Mouse (Mus musculus): ENCODE results near the gene Gm10974. TPM values are rescaled to one million over a fixed set of nuclear protein-coding genes. Genes with fewer than 3 reads are reported as not detected.

Gm10974 gene
- polyA plus RNA-seq, 1 experiment from 2014 or later: not detected

GRCm38 (mm10) chr7:66365411-66365810 lies 294 bp upstream of the Gm10974 start:
- H3K27ac ChIP-seq: no peak overlapping the region
- no peak for ATAC-seq (ENCODE audit: low FRiP score, low read depth)
- no peaks in the 10 kb centered on the region for H3K27me3 ChIP-seq (replicated peaks)
- no peak overlapping the region for H3K4me2 ChIP-seq (replicated peaks)
- no peaks in the 10 kb centered on the region for H3K4me1 ChIP-seq
- no peaks in the 10 kb centered on the region for H3K36me3 ChIP-seq
- H3K9ac ChIP-seq: no peak overlapping the region
- H3K4me3 ChIP-seq: no peak overlapping the region
- WGBS: 81% methylated on average over 2 of the region's 2 CpGs
- 0 out of 2 replicates have a peak, but pooled peaks cover 5% of the 10 kb centered on the region for H3K9me3 ChIP-seq

DNA sequence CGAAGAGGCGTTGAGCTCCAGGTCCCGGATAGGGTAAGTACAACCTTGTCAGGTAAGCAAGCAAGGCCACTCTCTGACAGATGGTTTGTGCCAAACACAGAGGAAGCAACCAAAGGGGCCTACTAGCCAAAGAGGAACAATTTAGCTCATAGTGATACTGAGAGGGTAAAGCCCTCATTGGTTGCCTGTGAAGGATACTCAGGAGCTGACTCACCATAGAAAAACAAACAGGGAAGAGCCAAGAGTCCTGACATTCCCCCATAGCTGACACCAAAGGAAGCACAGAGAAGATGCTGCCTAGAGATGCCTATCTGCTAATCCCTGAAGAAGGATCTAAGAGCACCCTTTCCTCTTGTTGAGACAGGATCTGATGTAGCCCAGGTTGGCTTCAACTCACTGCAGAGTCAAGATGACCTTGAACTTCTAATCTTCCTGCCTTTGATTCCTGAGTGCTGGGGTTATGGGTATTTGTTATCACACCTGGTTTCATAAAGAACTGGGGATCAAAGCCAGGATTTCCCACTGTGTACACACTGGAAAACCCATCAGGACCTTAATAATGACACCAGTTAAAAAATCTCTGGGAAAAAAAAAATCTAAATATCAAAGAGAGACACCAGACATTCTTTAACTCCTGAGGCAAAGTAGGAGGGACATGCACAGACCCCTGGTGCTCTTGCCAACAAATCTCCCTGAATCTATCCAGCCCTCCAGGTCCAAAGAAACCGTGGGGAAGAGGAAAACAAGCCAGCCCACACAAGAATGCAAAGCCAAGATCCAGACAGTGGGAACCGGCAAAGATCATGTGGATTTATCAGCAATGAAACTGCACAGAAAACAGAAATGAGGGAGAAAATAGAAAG lies 3.6 kb downstream of the Gm10974 start:
- Histone ChIP-seq H3K9ac (no peak overlapping the region), H3K4me2 (replicated peaks) (no peak overlapping the region), H3K36me3 (no peaks in the 10 kb centered on the region), H3K27ac (no peak overlapping the region), H3K4me3 (no peak overlapping the region), H3K27me3 (replicated peaks) (no peaks in the 10 kb centered on the region), H3K9me3 (no peaks in the 10 kb centered on the region), H3K4me1 (no peaks in the 10 kb centered on the region)
- WGBS: 78% methylated on average over 5 of the region's 5 CpGs
- ATAC-seq (ENCODE audit: low FRiP score, low read depth): no peak

GRCm38 (mm10) chr7:66369934-66370445 lies 4.3 kb downstream of the Gm10974 start:
- H3K36me3 ChIP-seq: no peaks in the 10 kb centered on the region
- H3K27ac ChIP-seq: no peak overlapping the region
- H3K27me3 ChIP-seq (replicated peaks): no peaks in the 10 kb centered on the region
- no peak overlapping the region for H3K4me2 ChIP-seq (replicated peaks)
- no peak for ATAC-seq (ENCODE audit: low FRiP score, low read depth)
- H3K9ac ChIP-seq: no peak overlapping the region
- 72% methylated on average over 5 of the region's 5 CpGs for WGBS
- no peaks in the 10 kb centered on the region for H3K9me3 ChIP-seq
- no peaks in the 10 kb centered on the region for H3K4me1 ChIP-seq
- H3K4me3 ChIP-seq: no peak overlapping the region

DNA sequence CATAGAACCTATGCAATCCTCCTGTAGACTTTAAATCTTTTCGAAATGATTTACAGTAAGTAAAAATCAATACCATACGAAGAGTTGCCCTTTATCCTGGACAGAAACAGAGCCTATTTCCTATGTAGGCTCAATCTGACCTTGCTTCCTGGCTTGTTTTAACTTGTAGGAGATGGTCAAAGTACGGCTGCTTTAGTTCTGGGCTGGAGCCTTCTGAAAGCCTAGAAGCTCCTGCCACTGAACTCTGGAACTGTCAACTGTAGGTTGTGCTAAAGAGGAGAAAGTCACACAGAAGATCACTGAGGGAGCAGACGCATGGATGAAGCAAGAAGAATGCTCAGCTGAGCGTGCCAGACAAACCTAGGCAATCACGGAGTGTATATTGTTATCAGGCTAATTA lies 5.3 kb downstream of the Gm10974 start:
- no peak for ATAC-seq (ENCODE audit: low FRiP score, low read depth)
- H3K4me1 ChIP-seq: no peaks in the 10 kb centered on the region
- WGBS: 89% methylated on average over 6 of the region's 6 CpGs
- no peaks in the 10 kb centered on the region for H3K27me3 ChIP-seq (replicated peaks)
- no peaks in the 10 kb centered on the region for H3K9me3 ChIP-seq
- no peak overlapping the region for H3K9ac ChIP-seq
- no peaks in the 10 kb centered on the region for H3K36me3 ChIP-seq
- no peak overlapping the region for H3K4me2 ChIP-seq (replicated peaks)
- H3K4me3 ChIP-seq: no peak overlapping the region
- no peak overlapping the region for H3K27ac ChIP-seq

DNA sequence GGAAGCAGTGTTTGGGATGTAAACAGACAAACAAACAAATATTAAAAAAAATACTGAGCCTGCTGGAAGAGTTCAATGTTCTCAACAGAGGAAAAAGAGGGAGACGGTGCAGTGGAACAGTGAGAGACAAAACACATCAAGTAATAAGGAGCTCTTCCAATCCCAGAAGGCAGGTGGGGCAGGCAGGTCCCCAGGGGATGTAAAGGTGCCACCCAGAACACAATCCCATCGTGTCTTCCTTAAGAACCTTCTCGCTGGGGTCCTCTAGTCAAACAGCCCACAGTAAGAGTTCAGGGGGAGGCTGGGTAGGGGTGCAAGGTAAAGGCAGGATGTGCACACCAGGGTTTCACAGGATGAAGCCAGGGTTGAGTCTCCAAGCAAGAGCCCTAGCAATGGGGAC lies 7.7 kb downstream of the Gm10974 start:
- Histone ChIP-seq H3K4me2 (replicated peaks) (no peak overlapping the region), H3K36me3 (no peaks in the 10 kb centered on the region), H3K9me3 (no peaks in the 10 kb centered on the region), H3K27ac (no peak overlapping the region), H3K4me1 (no peaks in the 10 kb centered on the region), H3K9ac (no peak overlapping the region), H3K4me3 (no peak overlapping the region), H3K27me3 (replicated peaks) (no peaks in the 10 kb centered on the region)
- 94% methylated on average over 3 of the region's 3 CpGs for WGBS
- ATAC-seq (ENCODE audit: low FRiP score, low read depth): no peak

DNA sequence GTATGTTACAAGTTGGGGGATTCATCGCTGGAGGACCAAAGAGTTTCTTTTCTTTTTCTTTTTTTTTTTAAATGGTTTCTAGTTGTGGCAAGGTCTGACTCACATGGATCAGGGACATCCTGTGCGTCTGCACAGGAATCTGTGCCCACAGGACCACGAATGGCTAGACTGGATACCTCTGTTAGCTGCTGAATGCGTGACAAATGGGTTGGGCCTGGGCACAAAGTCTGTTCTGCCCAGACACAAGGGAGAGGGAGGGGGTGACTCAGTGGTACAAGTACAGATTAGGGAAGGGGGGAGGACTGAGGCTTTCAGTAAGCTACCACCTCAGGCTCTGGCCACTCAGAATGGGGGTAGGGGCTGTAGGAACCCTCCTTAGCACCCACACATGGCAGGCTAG lies 10.0 kb downstream of the Gm10974 start:
- Histone ChIP-seq H3K4me1 (no peaks in the 10 kb centered on the region), H3K4me2 (replicated peaks) (no peak overlapping the region), H3K4me3 (no peak overlapping the region), H3K9ac (no peak overlapping the region), H3K27me3 (replicated peaks) (no peaks in the 10 kb centered on the region), H3K27ac (no peak overlapping the region), H3K9me3 (no peaks in the 10 kb centered on the region), H3K36me3 (no peaks in the 10 kb centered on the region)
- no peak for ATAC-seq (ENCODE audit: low FRiP score, low read depth)
- 81% methylated on average over 4 of the region's 4 CpGs for WGBS

DNA sequence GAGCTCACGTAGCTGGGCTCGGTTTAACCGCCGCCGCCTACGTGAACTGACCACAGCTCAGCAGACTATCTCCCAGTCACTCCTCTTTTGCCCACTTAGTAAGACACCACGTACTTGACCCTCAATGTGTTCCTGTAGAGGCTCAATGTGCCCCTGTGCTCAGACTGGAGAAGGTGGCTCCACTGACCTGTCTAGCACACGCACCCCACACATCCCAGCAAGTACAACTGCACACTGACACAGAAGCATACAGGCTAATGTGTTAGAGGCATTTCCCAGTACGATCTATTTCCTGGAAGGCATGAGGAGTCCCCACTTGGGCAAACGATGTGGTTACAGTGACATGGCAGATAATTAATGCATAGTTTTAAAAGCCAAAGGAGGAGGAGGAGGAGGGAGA lies 10.9 kb downstream of the Gm10974 start:
- Histone ChIP-seq H3K4me2 (replicated peaks) (no peak overlapping the region), H3K4me1 (no peaks in the 10 kb centered on the region), H3K4me3 (no peak overlapping the region), H3K9ac (no peak overlapping the region), H3K27me3 (replicated peaks) (no peaks in the 10 kb centered on the region), H3K27ac (no peak overlapping the region), H3K36me3 (no peaks in the 10 kb centered on the region), H3K9me3 (no peaks in the 10 kb centered on the region)
- ATAC-seq (ENCODE audit: low FRiP score, low read depth): no peak
- 85% methylated on average over 10 of the region's 10 CpGs for WGBS

GRCm38 (mm10) chr7:66384213-66384612 lies 18.5 kb downstream of the Gm10974 start:
- 79% methylated on average over 5 of the region's 5 CpGs for WGBS
- Histone ChIP-seq H3K9ac (no peak overlapping the region), H3K4me2 (replicated peaks) (no peak overlapping the region), H3K27ac (no peak overlapping the region), H3K27me3 (replicated peaks) (0 out of 2 replicates have a peak, but pooled peaks cover 2% of the 10 kb centered on the region), H3K4me1 (peaks cover 6% of the 10 kb centered on the region; the same call in 1 of the 2 replicates), H3K4me3 (no peak overlapping the region), H3K36me3 (no peaks in the 10 kb centered on the region), H3K9me3 (no peaks in the 10 kb centered on the region)
- ATAC-seq (ENCODE audit: low FRiP score, low read depth): no peak

- Histone ChIP-seq H3K9me3 (no peaks in the 10 kb centered on the region), H3K27me3 (replicated peaks) (0 out of 2 replicates have a peak, but pooled peaks cover 2% of the 10 kb centered on the region), H3K9ac (no peak overlapping the region), H3K4me2 (replicated peaks) (no peak overlapping the region), H3K4me3 (no peak overlapping the region), H3K36me3 (no peaks in the 10 kb centered on the region), H3K27ac (no peak overlapping the region), H3K4me1 (peaks cover 6% of the 10 kb centered on the region; the same call in 1 of the 2 replicates)
- no peak for ATAC-seq (ENCODE audit: low FRiP score, low read depth)
- WGBS: 91% methylated on average over 8 of the region's 8 CpGs
These were observed 19.2 kb downstream of the Gm10974 start for GRCm38 (mm10) chr7:66384891-66385290.

DNA sequence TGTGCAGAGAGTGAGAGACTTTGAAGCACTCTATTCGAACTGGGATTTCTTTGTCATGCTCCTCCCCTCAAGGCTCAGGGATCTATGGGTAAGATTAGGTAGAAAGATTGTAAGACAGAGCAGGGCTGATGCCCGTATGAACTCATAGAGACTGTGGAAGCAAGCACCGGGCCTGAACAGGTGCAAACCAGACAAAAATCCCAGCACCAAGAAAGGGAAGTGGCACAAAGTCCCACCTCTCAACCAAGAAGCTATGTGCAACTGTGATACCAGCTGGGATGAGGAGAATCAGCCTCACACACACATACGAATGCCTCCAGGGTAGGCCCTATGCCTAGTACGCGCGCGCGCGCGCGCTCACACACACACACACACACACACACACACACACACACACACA lies 20.1 kb downstream of the Gm10974 start:
- 0 out of 2 replicates have a peak, but pooled peaks cover 2% of the 10 kb centered on the region for H3K27me3 ChIP-seq (replicated peaks)
- H3K36me3 ChIP-seq: no peaks in the 10 kb centered on the region
- peaks cover 6% of the 10 kb centered on the region; the same call in 1 of the 2 replicates for H3K4me1 ChIP-seq
- no peaks in the 10 kb centered on the region for H3K9me3 ChIP-seq
- 96% methylated on average over 12 of the region's 12 CpGs for WGBS
- H3K9ac ChIP-seq: no peak overlapping the region
- no peak overlapping the region for H3K4me3 ChIP-seq
- no peak overlapping the region for H3K27ac ChIP-seq
- H3K4me2 ChIP-seq (replicated peaks): no peak overlapping the region
- no peak for ATAC-seq (ENCODE audit: low FRiP score, low read depth)

DNA sequence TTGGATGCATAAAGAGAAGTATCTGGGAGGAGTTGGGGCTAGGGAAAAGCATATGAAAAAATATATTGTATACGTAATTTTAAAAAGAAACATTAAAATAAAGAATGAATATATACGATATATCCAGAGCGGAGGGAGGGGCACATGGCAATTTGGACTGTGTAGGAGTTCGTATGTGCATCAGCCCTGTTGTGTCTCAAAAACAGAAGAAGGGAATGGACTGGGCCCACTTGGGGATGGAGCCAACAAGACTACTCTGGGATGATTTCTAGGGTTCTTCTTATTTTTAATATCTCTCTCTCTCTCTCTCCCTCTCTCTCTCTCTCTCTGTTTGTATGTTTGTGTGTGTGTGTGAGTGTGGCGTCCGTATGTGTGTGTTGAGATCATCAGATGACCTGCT lies 20.7 kb downstream of the Gm10974 start:
- no peak overlapping the region for H3K4me3 ChIP-seq
- WGBS: 92% methylated on average over 6 of the region's 6 CpGs
- ATAC-seq (ENCODE audit: low FRiP score, low read depth): no peak
- H3K4me1 ChIP-seq: peaks cover 6% of the 10 kb centered on the region; the same call in 1 of the 2 replicates
- no peaks in the 10 kb centered on the region for H3K36me3 ChIP-seq
- no peak overlapping the region for H3K4me2 ChIP-seq (replicated peaks)
- H3K27ac ChIP-seq: no peak overlapping the region
- 0 out of 2 replicates have a peak, but pooled peaks cover 2% of the 10 kb centered on the region for H3K27me3 ChIP-seq (replicated peaks)
- H3K9ac ChIP-seq: no peak overlapping the region
- no peaks in the 10 kb centered on the region for H3K9me3 ChIP-seq

- under 1% methylated on average over 13 of the region's 13 CpGs for WGBS
- Histone ChIP-seq H3K27me3 (replicated peaks) (0 out of 2 replicates have a peak, but pooled peaks cover 2% of the 10 kb centered on the region), H3K9ac (no peak overlapping the region), H3K9me3 (no peaks in the 10 kb centered on the region), H3K4me1 (peaks cover 6% of the 10 kb centered on the region; the same call in 1 of the 2 replicates), H3K4me3 (peak overlapping the region; percentile 40), H3K36me3 (no peaks in the 10 kb centered on the region), H3K27ac (no peak overlapping the region), H3K4me2 (replicated peaks) (peak overlapping the region; percentile 95)
- ATAC-seq (ENCODE audit: low FRiP score, low read depth): 0 out of 2 replicates have a peak, but pooled peaks have one; percentile 25
These were observed 21.7 kb downstream of the Gm10974 start for GRCm38 (mm10) chr7:66387419-66387812.
